Mouse (Mus musculus) spleen, adult 2 months (tissue): ENCODE results near the gene Yeats2.

Source experiments
- CTCF ChIP-seq: fragments of 200-500 bp; IDR thresholded peaks from 2 replicates; pipeline ENCODE4 v1.5.1; 2011; ENCODE audit warnings: mild to moderate bottlenecking, inconsistent platforms; ENCODE audit not compliant: insufficient read depth, insufficient read length, insufficient replicate concordance; ENCODE audit errors: extremely low read depth
- POLR2A ChIP-seq: fragments of 200-500 bp; IDR thresholded peaks from 2 replicates; pipeline ENCODE4 v1.6.1; 2011; ENCODE audit warnings: low read depth, low read length, inconsistent platforms

DNA sequence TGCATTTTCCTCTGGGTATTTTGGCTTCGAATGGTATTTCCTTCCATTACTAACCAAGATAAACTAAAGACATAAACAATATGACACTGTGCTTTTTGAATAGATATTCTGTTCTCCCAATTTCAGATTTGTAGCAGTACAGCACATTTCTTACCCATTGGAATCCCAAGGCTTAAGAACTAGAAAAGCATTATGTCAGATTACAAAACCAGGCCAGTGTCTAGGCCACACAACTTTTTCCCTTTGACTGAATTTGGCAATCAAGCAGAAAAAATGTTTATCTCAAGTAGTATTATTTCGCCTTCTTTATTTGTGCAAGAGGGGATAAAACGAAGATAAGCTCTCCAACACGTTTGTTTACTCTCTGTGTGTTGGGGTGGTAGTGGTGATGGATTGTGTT, 24.8 kb upstream of the Yeats2 start:
- TF ChIP-seq CTCF (no peak), POLR2A (no peak)
